Comparison of ENCODE assay signal across 8 mouse cellular contexts in the genomic region with DNA sequence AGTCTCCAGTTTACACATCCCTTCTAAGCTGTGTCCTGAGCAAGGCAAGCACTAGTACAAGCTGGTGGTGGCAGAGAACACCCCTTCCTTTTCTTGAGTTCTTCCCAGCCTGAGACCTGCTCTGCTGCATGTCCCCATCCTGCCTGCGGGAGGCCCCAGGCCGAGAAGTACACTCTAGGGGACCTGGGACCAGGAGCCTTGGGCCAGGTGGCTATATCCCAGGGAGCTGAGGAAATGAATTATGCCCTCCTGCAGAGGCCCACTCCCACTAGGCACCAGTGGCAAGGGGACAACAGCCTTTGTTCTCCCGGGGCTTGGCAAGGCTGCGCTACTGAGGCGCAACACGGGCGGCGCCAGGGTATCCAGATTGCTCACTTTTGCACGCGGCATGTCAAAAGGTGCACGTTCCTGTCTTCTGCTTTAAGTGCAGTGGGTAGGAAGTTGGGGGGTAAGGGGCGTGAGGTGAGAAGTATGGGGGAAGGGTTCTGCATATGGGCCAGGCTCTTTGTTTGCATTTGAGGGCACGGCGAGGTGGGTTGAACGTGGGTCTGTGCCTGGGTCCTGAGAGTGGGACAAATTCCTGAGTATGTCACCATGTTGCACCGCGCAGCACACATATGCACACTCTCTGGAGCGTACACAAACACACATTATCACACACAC. TPM values are rescaled to one million over a fixed set of nuclear protein-coding genes. Genes with fewer than 3 reads are reported as not detected.
DNase-seq lines count a peak whose midpoint lies in the region; ATAC-seq lines count a peak whose summit lies in the region.

No protein-coding gene starts in this region.

- no peaks in the 10 kb centered on the region for H3K9me3 ChIP-seq in heart, embryonic 10.5 days
- no peaks in the 10 kb centered on the region for H3K9me3 ChIP-seq in embryonic facial prominence, embryonic 10.5 days
- H3K9me3 ChIP-seq in hindbrain, embryonic 12.5 days (replicated peaks), result no peaks in the 10 kb centered on the region
- H3K9me3 ChIP-seq in midbrain, embryonic 12.5 days, result no peaks in the 10 kb centered on the region

- H3K27me3 ChIP-seq in heart, embryonic 10.5 days (ENCODE audit: insufficient read depth, poor library complexity, severe bottlenecking), result peaks cover 34% of the 10 kb centered on the region
- peaks cover 61% of the 10 kb centered on the region for H3K27me3 ChIP-seq in embryonic facial prominence, embryonic 10.5 days (replicated peaks; ENCODE audit: low read depth, poor library complexity, severe bottlenecking)
- peaks cover 3% of the 10 kb centered on the region; the same call in 1 of the 2 replicates for H3K27me3 ChIP-seq in hindbrain, embryonic 12.5 days
- peaks cover 9% of the 10 kb centered on the region; the same call in 1 of the 2 replicates for H3K27me3 ChIP-seq in midbrain, embryonic 12.5 days

- peak overlapping the region; percentile 56 for H3K4me2 ChIP-seq in hindbrain, embryonic 12.5 days (replicated peaks)
- H3K4me2 ChIP-seq in midbrain, embryonic 12.5 days (replicated peaks), result peak overlapping the region; percentile 64

- H3K36me3 ChIP-seq in heart, embryonic 10.5 days, result no peaks in the 10 kb centered on the region
- no peaks in the 10 kb centered on the region for H3K36me3 ChIP-seq in embryonic facial prominence, embryonic 10.5 days (replicated peaks)
- H3K36me3 ChIP-seq in hindbrain, embryonic 12.5 days, result no peaks in the 10 kb centered on the region
- no peaks in the 10 kb centered on the region for H3K36me3 ChIP-seq in midbrain, embryonic 12.5 days

- peak overlapping the region; percentile 66 for H3K9ac ChIP-seq in hindbrain, embryonic 12.5 days
- H3K9ac ChIP-seq in midbrain, embryonic 12.5 days (replicated peaks), result no peak overlapping the region

- no peaks in the 10 kb centered on the region for H3K4me1 ChIP-seq in heart, embryonic 10.5 days
- no peaks in the 10 kb centered on the region; the same call in 1 of the 2 replicates for H3K4me1 ChIP-seq in embryonic facial prominence, embryonic 10.5 days
- no peaks in the 10 kb centered on the region for H3K4me1 ChIP-seq in hindbrain, embryonic 12.5 days
- H3K4me1 ChIP-seq in midbrain, embryonic 12.5 days, result no peaks in the 10 kb centered on the region

- H3K4me3 ChIP-seq in heart, embryonic 10.5 days, result peak overlapping the region; percentile 63
- peak overlapping the region; percentile 61 for H3K4me3 ChIP-seq in embryonic facial prominence, embryonic 10.5 days
- peak overlapping the region; percentile 48 for H3K4me3 ChIP-seq in hindbrain, embryonic 12.5 days
- peak overlapping the region; percentile 50 for H3K4me3 ChIP-seq in midbrain, embryonic 12.5 days

- ATAC-seq in hindbrain, embryonic 12.5 days (ENCODE audit: low FRiP score), result peak; percentile 47
- ATAC-seq in midbrain, embryonic 12.5 days (ENCODE audit: low FRiP score, low read depth), result peak; percentile 55

- 31% methylated on average over 18 of the region's 18 CpGs for WGBS in heart, embryonic 10.5 days
- 32% methylated on average over 18 of the region's 18 CpGs for WGBS in embryonic facial prominence, embryonic 10.5 days
- WGBS in hindbrain, embryonic 12.5 days, result 26% methylated on average over 18 of the region's 18 CpGs
- 28% methylated on average over 18 of the region's 18 CpGs for WGBS in midbrain, embryonic 12.5 days

- H3K27ac ChIP-seq in heart, embryonic 10.5 days, result 0 out of 2 replicates have a peak overlapping the region, but pooled peaks have one; percentile 85
- H3K27ac ChIP-seq in embryonic facial prominence, embryonic 10.5 days (replicated peaks), result no peak overlapping the region
- 0 out of 2 replicates have a peak overlapping the region, but pooled peaks have one; percentile 12 for H3K27ac ChIP-seq in hindbrain, embryonic 12.5 days
- H3K27ac ChIP-seq in midbrain, embryonic 12.5 days (replicated peaks), result no peak overlapping the region

- DNase-seq in heart, embryonic 10.5 days (ENCODE audit: low spot score), result no peak
- no peak for DNase-seq in heart, adult 8-10 months (ENCODE audit: low spot score)
- peak; percentile 4 to 29 for DNase-seq in CD8-positive naive resting alpha-beta T cell, adult 2 months (ENCODE audit: low read depth in 2 of 2, low spot score in 2 of 2)
- DNase-seq in embryonic facial prominence, embryonic 10.5 days (ENCODE audit: low spot score), result peak; percentile 30
- peak; percentile 21 for DNase-seq in thymus, postnatal 14 days
- no peak for DNase-seq in ovary, adult 18-20 months (ENCODE audit: low spot score)

RNA-seq across cellular contexts. Expression of gene Fgf13, which starts 1.7 kb away (rescaled TPM):
- polyA plus RNA-seq in heart, embryonic 10.5 days (2016; fragmentation: Nextera tagmentation; extraction: Ambion mirVana), result 25.8 and 48.0 TPM in 2 replicates
- total RNA-seq in heart, adult 8-10 months (2022), result 100 to 1,000 TPM; 111 to 123 (median 119) TPM
- polyA plus RNA-seq in embryonic facial prominence, embryonic 10.5 days (2016; fragmentation: Nextera tagmentation; extraction: Ambion mirVana), result 17.1 and 19.0 TPM in 2 replicates
- 77.5 and 92.5 TPM in 2 replicates for polyA plus RNA-seq in hindbrain, embryonic 12.5 days (2016; fragmentation: Nextera tagmentation; extraction: Ambion mirVana)
- 41.2 and 42.8 TPM in 2 replicates for polyA plus RNA-seq in midbrain, embryonic 12.5 days (2016; fragmentation: Nextera tagmentation; extraction: Ambion mirVana)

Comparison
In these comparisons a context has a peak if more than half of its experiments do, and no peak if none do; other contexts are left out.
1. DNase-seq: peak in CD8-positive naive resting alpha-beta T cell, adult 2 months (2 of 2), embryonic facial prominence, embryonic 10.5 days (single experiment) and thymus, postnatal 14 days (single experiment); none in heart, embryonic 10.5 days (single experiment), heart, adult 8-10 months (single experiment) and ovary, adult 18-20 months (single experiment).
2. H3K27ac ChIP-seq: peak in heart, embryonic 10.5 days (single experiment) and hindbrain, embryonic 12.5 days (single experiment); none in embryonic facial prominence, embryonic 10.5 days (single experiment) and midbrain, embryonic 12.5 days (single experiment).
3. Peak in every context shown above with its lines, with median percentiles within 50 percentile points of each other: H3K4me3 ChIP-seq.